Mouse (Mus musculus) MEL (cell line): Measurements from ENCODE around the gene 4930523C07Rik. TPM values are rescaled to one million over a fixed set of nuclear protein-coding genes. Genes with fewer than 3 reads are reported as not detected.

ENCODE experiments used
- DNase-seq: peaks from one replicate; pipeline ENCODE4 v3.0.0; 2011; ENCODE audit warnings: low read depth, low spot score
- H3K27ac ChIP-seq: 2 replicates; pipeline ENCODE4 v1.5.1; 2012; ENCODE audit warnings: low read depth, mild to moderate bottlenecking, control low read depth, low read length, moderate library complexity; ENCODE audit not compliant: control insufficient read depth
- H3K27me3 ChIP-seq, 2 experiments: fragments of 150-350 bp in 1 of 2; sonication (generic) in 1 of 2; 2 replicates each; pipeline ENCODE4 v1.6.1; 2012; ENCODE audit warnings: low read length in 2 of 2, mild to moderate bottlenecking in 2 of 2, improper control_type of control experiment in 1 of 2, moderate library complexity in 1 of 2; ENCODE audit not compliant: insufficient read depth in 2 of 2, control insufficient read depth in 1 of 2
- H3K36me3 ChIP-seq, 2 experiments: 2 replicates each; pipeline ENCODE4 v1.6.1; 2012 to 2014; ENCODE audit warnings: low read length in 2 of 2, improper control_type of control experiment in 1 of 2, inconsistent platforms in 1 of 2, mild to moderate bottlenecking in 1 of 2; ENCODE audit not compliant: insufficient read depth in 2 of 2, control insufficient read depth in 1 of 2
- H3K4me1 ChIP-seq, 2 experiments: fragments of 150-350 bp in 1 of 2; sonication (generic) in 1 of 2; 2 replicates each; pipeline ENCODE4 v1.6.1; 2012; ENCODE audit warnings: low read length in 2 of 2, improper control_type of control experiment in 1 of 2, mild to moderate bottlenecking in 1 of 2; ENCODE audit not compliant: insufficient read depth in 2 of 2, control insufficient read depth in 1 of 2
- H3K4me3 ChIP-seq, 2 experiments: fragments of 150-350 bp in 1 of 2; sonication (generic) in 1 of 2; 2 replicates each; pipeline ENCODE4 v1.5.1; 2012; ENCODE audit warnings: low read depth in 2 of 2, low read length in 2 of 2, mild to moderate bottlenecking in 2 of 2, moderate library complexity in 2 of 2, control low read depth in 1 of 2, improper control_type of control experiment in 1 of 2; ENCODE audit not compliant: control insufficient read depth in 1 of 2, insufficient read depth in 1 of 2
- H3K79me2 ChIP-seq: 2 replicates; pipeline ENCODE4 v1.6.1; 2012; ENCODE audit warnings: mild to moderate bottlenecking, low read length, moderate library complexity; ENCODE audit not compliant: control insufficient read depth, poor library complexity, insufficient read depth
- H3K9ac ChIP-seq: 2 replicates; pipeline ENCODE4 v1.6.1; 2012; ENCODE audit warnings: low read depth, mild to moderate bottlenecking, control low read depth, low read length, moderate library complexity; ENCODE audit not compliant: control insufficient read depth, poor library complexity, severe bottlenecking
- H3K9me3 ChIP-seq: fragments of 150-350 bp; sonication (generic); replicated peaks from 2 replicates; pipeline ENCODE4 v1.6.1; 2012; ENCODE audit warnings: mild to moderate bottlenecking, low read length, improper control_type of control experiment, moderate library complexity; ENCODE audit not compliant: insufficient read depth
- CHD1 ChIP-seq: IDR thresholded peaks from 2 replicates; pipeline ENCODE4 v1.6.1; 2012; ENCODE audit warnings: low read depth, mild to moderate bottlenecking, inconsistent platforms, low read length, improper control_type of control experiment
- CTCF ChIP-seq, 3 experiments: IDR thresholded peaks in 2 of 3; conservative IDR thresholded peaks in 1 of 3; 2 replicates each; pipeline ENCODE4 v1.5.1; 2011 to 2012; ENCODE audit warnings: low read length in 3 of 3, low read depth in 2 of 3, mild to moderate bottlenecking in 2 of 3, improper control_type of control experiment in 1 of 3, inconsistent platforms in 1 of 3, mixed read lengths in 1 of 3, moderate library complexity in 1 of 3; ENCODE audit not compliant: control insufficient read depth in 1 of 3, insufficient read depth in 1 of 3, poor library complexity in 1 of 3, severe bottlenecking in 1 of 3
- E2F4 ChIP-seq: IDR thresholded peaks from 2 replicates; pipeline ENCODE4 v1.6.1; 2011; ENCODE audit warnings: low read depth, low read length, improper control_type of control experiment, borderline replicate concordance
- ELF1 ChIP-seq: IDR thresholded peaks from 2 replicates; pipeline ENCODE4 v1.6.1; 2014; ENCODE audit warnings: low read depth, mild to moderate bottlenecking, inconsistent platforms, low read length, improper control_type of control experiment, moderate library complexity
- ETS1 ChIP-seq: IDR thresholded peaks from 2 replicates; pipeline ENCODE4 v1.6.1; 2012; ENCODE audit warnings: low read depth, mild to moderate bottlenecking, inconsistent platforms, low read length, improper control_type of control experiment, moderate library complexity
- GATA1 ChIP-seq: IDR thresholded peaks from 2 replicates; pipeline ENCODE4 v1.6.1; 2011; ENCODE audit warnings: low read depth, low read length, improper control_type of control experiment
- HCFC1 ChIP-seq: IDR thresholded peaks from 2 replicates; pipeline ENCODE4 v1.6.1; 2012; ENCODE audit warnings: low read depth, mild to moderate bottlenecking, inconsistent platforms, low read length, improper control_type of control experiment, moderate library complexity
- KAT2A ChIP-seq: conservative IDR thresholded peaks from 2 replicates; pipeline ENCODE4 v1.6.1; 2012; ENCODE audit warnings: low read depth, low read length, improper control_type of control experiment, inconsistent platforms
- MAFK ChIP-seq: IDR thresholded peaks from 2 replicates; pipeline ENCODE4 v1.6.1; 2011; ENCODE audit warnings: low read depth, mild to moderate bottlenecking, low read length, improper control_type of control experiment, borderline replicate concordance
- MAX ChIP-seq: IDR thresholded peaks from 2 replicates; pipeline ENCODE4 v1.6.1; 2011; ENCODE audit warnings: low read length, improper control_type of control experiment
- MAZ ChIP-seq: IDR thresholded peaks from 2 replicates; pipeline ENCODE4 v1.6.1; 2012; ENCODE audit warnings: low read depth, mild to moderate bottlenecking, inconsistent platforms, low read length, improper control_type of control experiment
- MXI1 ChIP-seq: IDR thresholded peaks from 2 replicates; pipeline ENCODE4 v1.6.1; 2011; ENCODE audit warnings: mild to moderate bottlenecking, low read depth, low read length, improper control_type of control experiment
- MYB ChIP-seq: IDR thresholded peaks from 2 replicates; pipeline ENCODE4 v1.6.1; 2011; ENCODE audit warnings: mild to moderate bottlenecking, low read depth, low read length, improper control_type of control experiment
- POLR2AphosphoS2 ChIP-seq: IDR thresholded peaks from 2 replicates; pipeline ENCODE4 v1.6.1; 2011; ENCODE audit warnings: low read length, improper control_type of control experiment
- RAD21 ChIP-seq: IDR thresholded peaks from 2 replicates; pipeline ENCODE4 v1.6.1; 2011; ENCODE audit warnings: mild to moderate bottlenecking, low read depth, low read length, improper control_type of control experiment
- RCOR1 ChIP-seq: IDR thresholded peaks from 2 replicates; pipeline ENCODE4 v1.6.1; 2012; ENCODE audit warnings: low read depth, mild to moderate bottlenecking, inconsistent platforms, low read length, improper control_type of control experiment
- SMC3 ChIP-seq: IDR thresholded peaks from 2 replicates; pipeline ENCODE4 v1.6.1; 2011; ENCODE audit warnings: low read depth, low read length, improper control_type of control experiment
- UBTF ChIP-seq: IDR thresholded peaks from 2 replicates; pipeline ENCODE4 v1.6.1; 2012; ENCODE audit warnings: low read depth, mild to moderate bottlenecking, inconsistent platforms, low read length, improper control_type of control experiment, moderate library complexity, borderline replicate concordance; ENCODE audit not compliant: insufficient read depth
- USF1 ChIP-seq: IDR thresholded peaks from 2 replicates; pipeline ENCODE4 v1.6.1; 2014; ENCODE audit warnings: low read depth, mild to moderate bottlenecking, inconsistent platforms, low read length, improper control_type of control experiment, moderate library complexity
- ZC3H11A ChIP-seq: IDR thresholded peaks from 2 replicates; pipeline ENCODE4 v1.6.1; 2012; ENCODE audit warnings: low read depth, mild to moderate bottlenecking, inconsistent platforms, low read length, improper control_type of control experiment
- polyA plus RNA-seq, 2 experiments: library from polyadenylated mRNA; stranded (reverse) in 1 of 2; unstranded in 1 of 2; fragments of >175 nt in 1 of 2; fragments of >200 nt in 1 of 2; gene quantifications; 2 replicates each; pipeline versions ENCODE4 v1.2.1 to v1.2.4; 2012; ENCODE audit warnings: low replicate concordance in 2 of 2, low read depth in 1 of 2; ENCODE audit not compliant: insufficient read length in 2 of 2, insufficient read depth in 1 of 2, missing spikeins in 1 of 2
- total RNA-seq: library from RNA; depleted of rRNA; stranded (reverse); fragments of 300-350 nt; gene quantifications from 2 replicates; pipeline ENCODE4 v1.2.3, GENCODE M21; 2012

Gene 4930523C07Rik
- total and polyA plus RNA-seq, 3 experiments: not detected

DNA sequence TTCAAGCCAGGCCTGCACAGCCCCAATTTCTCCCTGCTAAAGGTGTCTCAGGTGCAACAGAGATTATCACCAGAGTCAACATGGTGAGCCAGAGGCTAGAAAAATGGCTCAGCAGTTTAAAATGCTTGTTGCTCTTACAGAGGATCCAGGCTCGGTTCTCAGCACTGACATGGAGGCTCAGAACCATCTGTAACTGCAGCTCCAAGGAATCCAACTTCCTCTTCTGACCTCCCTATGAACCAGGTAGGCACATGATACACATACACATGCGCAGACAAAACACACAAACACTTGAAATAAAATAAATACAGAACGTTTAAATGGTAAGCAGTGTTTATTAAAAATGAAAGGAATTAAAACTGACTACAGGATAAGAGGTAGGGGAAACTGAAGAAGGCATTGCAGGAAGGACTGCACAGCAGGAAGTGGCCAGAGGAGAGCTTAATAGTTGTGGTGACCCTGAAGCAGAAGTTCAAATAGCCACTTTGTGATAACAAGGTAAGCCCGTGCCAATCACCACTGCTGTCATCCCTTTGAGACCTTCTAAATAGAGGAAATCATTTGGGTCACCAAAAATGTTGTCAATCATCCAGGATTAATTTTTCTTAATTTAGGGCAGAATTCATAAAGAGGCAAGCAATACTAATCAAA lies 10.1 kb upstream of the 4930523C07Rik start:
- TF ChIP-seq SMC3 (no peak), MYB (no peak), USF1 (no peak), CHD1 (no peak), MAZ (no peak), MAFK (no peak), HCFC1 (no peak), E2F4 (no peak), KAT2A (no peak), RAD21 (no peak), UBTF (no peak), ELF1 (no peak), RCOR1 (no peak), POLR2AphosphoS2 (no peak), GATA1 (no peak), MXI1 (no peak)

DNA sequence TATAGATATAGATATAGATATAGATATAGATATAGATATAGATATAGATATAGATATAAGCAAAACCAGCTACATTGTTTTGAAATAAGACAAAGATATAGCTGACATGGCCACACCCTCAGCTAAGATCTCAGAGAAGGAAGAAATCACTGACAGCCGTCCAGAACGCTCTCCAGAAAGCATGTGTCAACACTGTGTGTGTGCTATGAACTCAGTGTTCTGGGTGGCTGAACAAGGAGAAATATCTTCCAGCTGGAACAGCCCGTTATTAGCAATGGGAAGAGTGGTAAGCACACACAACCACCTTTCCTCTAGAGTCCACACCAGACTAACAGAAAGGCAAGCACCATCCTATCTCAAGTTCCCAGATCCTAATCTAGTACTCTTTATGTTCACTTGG lies 8.6 kb upstream of the 4930523C07Rik start:
- H3K36me3 ChIP-seq: no peaks in the 10 kb centered on the region
- no peak overlapping the region for H3K27ac ChIP-seq
- H3K27me3 ChIP-seq: no peaks in the 10 kb centered on the region
- H3K4me1 ChIP-seq: no peaks in the 10 kb centered on the region
- DNase-seq: no peak
- no peaks in the 10 kb centered on the region for H3K79me2 ChIP-seq
- no peak overlapping the region for H3K4me3 ChIP-seq
- no peak overlapping the region for H3K9ac ChIP-seq
- TF ChIP-seq UBTF (no peak), RCOR1 (no peak), MXI1 (no peak), POLR2AphosphoS2 (no peak), CTCF (IDR thresholded peaks at IDR 0.05 in 2 of 3, conservative IDR thresholded peaks at IDR 0.05 in 1 of 3; ENCODE audit: control insufficient read depth in 1 of 3, insufficient read depth in 1 of 3, low read depth in 2 of 3, low read length in 3 of 3, poor library complexity in 1 of 3, severe bottlenecking in 1 of 3) (no peak), MAX (no peak), ETS1 (no peak), ELF1 (no peak), ZC3H11A (no peak)
- H3K9me3 ChIP-seq: no peaks in the 10 kb centered on the region

More for the DNA sequence above, 10.1 kb upstream of the 4930523C07Rik start:
- Histone ChIP-seq H3K9me3 (no peaks in the 10 kb centered on the region), H3K36me3 (no peaks in the 10 kb centered on the region), H3K79me2 (no peaks in the 10 kb centered on the region), H3K4me3 (no peak overlapping the region), H3K27me3 (no peaks in the 10 kb centered on the region), H3K4me1 (no peaks in the 10 kb centered on the region), H3K9ac (no peak overlapping the region), H3K27ac (no peak overlapping the region)
- no peak for DNase-seq
